Mouse (Mus musculus) forebrain, embryonic 16.5 days (tissue): ENCODE data around the gene Uox. TPM values are rescaled to one million over a fixed set of nuclear protein-coding genes. Genes with fewer than 3 reads are reported as not detected.

ENCODE experiments used
- ATAC-seq: fragments of 200-750 bp; cut with Nextera tagmentation; 2 replicates; pipeline ENCODE4 v1.8.0; 2017; ENCODE audit warnings: mild to moderate bottlenecking, moderate library complexity
- H3K27ac ChIP-seq: fragments of 300-500 bp; sonication (generic); 2 replicates; pipeline ENCODE4 v1.5.1; 2014; ENCODE audit warnings: low read length, control low read depth
- H3K27me3 ChIP-seq: fragments of 300-500 bp; sonication (generic); replicated peaks from 2 replicates; pipeline ENCODE4 v1.6.1; 2014; ENCODE audit warnings: low read length; ENCODE audit not compliant: control insufficient read depth, insufficient read depth
- H3K36me3 ChIP-seq: fragments of 300-500 bp; sonication (generic); 2 replicates; pipeline ENCODE4 v1.6.1; 2014; ENCODE audit not compliant: control insufficient read depth, insufficient read depth
- H3K4me1 ChIP-seq: fragments of 300-500 bp; sonication (generic); replicated peaks from 2 replicates; pipeline ENCODE4 v1.6.1; 2014; ENCODE audit warnings: low read length; ENCODE audit not compliant: control insufficient read depth, insufficient read depth
- H3K4me2 ChIP-seq: fragments of 300-500 bp; sonication (generic); 2 replicates; pipeline ENCODE4 v1.6.1; 2014; ENCODE audit warnings: mild to moderate bottlenecking, low read length, control low read depth
- H3K4me3 ChIP-seq: fragments of 300-500 bp; sonication (generic); replicated peaks from 2 replicates; pipeline ENCODE4 v1.5.1; 2014; ENCODE audit warnings: mild to moderate bottlenecking, low read length, control low read depth
- H3K9ac ChIP-seq: fragments of 300-500 bp; sonication (generic); replicated peaks from 2 replicates; pipeline ENCODE4 v1.6.1; 2014; ENCODE audit warnings: low read depth, low read length, control low read depth
- H3K9me3 ChIP-seq: fragments of 300-500 bp; sonication (generic); 2 replicates; pipeline ENCODE4 v1.6.1; 2016; ENCODE audit warnings: low read length; ENCODE audit not compliant: control insufficient read depth
- WGBS: fragments of 180-500 bp; shearing (Covaris S2); extraction: QIAGEN DNeasy Blood & Tissue Kit; methylation state at CpG from one replicate; pipeline ENCODE4 v1.1.7; 2014; 5-methylcytosine and 5-hydroxymethylcytosine counted together
- polyA plus RNA-seq: library from polyadenylated mRNA; unstranded; fragments of >200 nt; fragmentation: Nextera tagmentation; extraction: Ambion mirVana; gene quantifications from 2 replicates; pipeline ENCODE4 v1.2.1, GENCODE M21; 2015

Uox gene
- polyA plus RNA-seq, 1 experiment from 2014 or later, result not detected

DNA sequence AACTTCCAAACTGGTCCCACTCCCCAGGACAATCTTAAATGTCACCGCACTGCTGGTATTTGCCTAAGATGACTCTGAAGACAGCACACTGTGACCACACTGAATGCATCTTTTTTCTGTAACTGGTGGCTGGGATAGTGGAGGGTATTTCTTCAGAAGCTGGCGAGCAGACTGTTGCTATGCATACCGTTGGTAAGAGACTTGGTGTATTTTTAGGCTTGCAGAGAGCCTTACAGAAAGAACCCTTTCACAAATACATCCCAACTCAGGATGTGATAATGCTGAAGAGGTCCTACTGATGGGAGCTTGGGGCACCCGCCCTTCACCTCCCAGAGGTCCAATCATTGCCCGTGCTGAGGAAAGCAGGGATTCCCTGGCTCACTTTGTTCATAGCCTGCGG lies 12.7 kb upstream of the Uox start:
- WGBS, result 83% methylated on average over 6 of the region's 6 CpGs
- Histone ChIP-seq H3K4me1 (no peaks in the 10 kb centered on the region), H3K4me3 (no peak overlapping the region), H3K36me3 (no peaks in the 10 kb centered on the region), H3K27me3 (no peaks in the 10 kb centered on the region), H3K27ac (no peak overlapping the region), H3K9ac (no peak overlapping the region), H3K4me2 (no peak overlapping the region), H3K9me3 (no peaks in the 10 kb centered on the region)
- no peak for ATAC-seq

DNA sequence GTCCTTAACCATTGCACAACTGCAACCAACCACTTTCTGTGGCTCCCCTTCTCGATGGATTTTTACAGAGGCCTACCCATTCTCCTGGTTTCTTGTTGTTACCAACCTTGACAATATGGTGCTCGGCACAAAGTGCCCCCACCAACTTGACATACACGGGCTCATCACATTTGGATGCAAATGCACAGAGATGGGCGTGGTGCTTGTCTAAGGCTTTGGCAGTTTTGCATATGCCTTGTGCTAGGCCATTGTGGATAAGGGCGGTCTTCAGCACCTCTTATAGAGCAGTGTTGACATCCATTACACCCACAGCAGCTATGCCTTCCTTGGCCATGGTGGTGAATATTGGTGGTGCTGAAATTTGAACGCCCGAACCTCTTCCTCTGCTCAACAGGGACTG lies 7.3 kb upstream of the Uox start:
- H3K4me1 ChIP-seq, result peaks cover 7% of the 10 kb centered on the region
- H3K36me3 ChIP-seq, result no peaks in the 10 kb centered on the region
- no peak for ATAC-seq
- H3K27me3 ChIP-seq, result no peaks in the 10 kb centered on the region
- H3K4me3 ChIP-seq, result no peak overlapping the region
- no peak overlapping the region for H3K4me2 ChIP-seq
- 93% methylated on average over 7 of the region's 7 CpGs for WGBS
- no peak overlapping the region for H3K27ac ChIP-seq
- no peak overlapping the region for H3K9ac ChIP-seq
- no peaks in the 10 kb centered on the region for H3K9me3 ChIP-seq

DNA sequence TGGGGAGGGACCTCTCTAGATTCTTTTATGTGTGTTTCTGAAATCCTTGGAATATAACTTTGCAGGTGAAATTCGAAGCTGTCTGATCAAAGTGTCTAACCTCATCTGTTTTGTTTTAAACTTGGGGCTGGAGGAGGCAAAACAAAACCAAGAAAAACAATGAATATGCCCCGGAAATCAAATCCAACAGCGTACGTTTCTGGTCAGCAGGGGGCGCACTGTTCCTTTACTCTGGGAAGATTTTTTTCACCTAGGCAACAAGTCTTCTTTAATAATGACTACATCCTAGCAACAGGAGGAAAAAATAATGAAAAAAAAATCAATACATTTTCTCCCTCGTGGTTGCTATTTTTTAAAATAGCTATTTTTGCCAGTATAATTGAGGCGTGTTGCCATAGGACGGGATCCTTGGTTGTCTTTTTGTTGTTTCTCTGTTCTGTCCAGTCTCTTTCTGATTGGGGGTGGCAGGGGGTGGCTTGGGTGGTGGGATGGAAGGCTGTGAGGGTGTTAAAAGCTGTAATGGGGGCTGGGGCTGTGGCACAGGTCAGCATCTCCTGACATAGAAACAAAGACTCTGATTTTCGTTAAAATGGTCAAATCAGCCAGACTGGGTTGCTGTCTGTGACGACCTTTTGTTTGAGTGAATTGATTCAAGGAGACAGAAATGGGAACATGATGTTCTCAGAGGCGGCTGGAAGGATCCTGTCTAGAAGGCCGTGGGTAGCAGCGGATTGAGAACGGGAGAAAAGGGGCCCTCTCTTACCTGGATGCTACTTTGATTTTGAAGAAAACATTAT lies 5.8 kb upstream of the Uox start:
- Histone ChIP-seq H3K9ac (peak overlapping the region; percentile 25; the same call in 1 of the 2 replicates), H3K27ac (no peak overlapping the region; the same call in 1 of the 2 replicates), H3K36me3 (no peaks in the 10 kb centered on the region), H3K9me3 (no peaks in the 10 kb centered on the region), H3K4me3 (no peak overlapping the region), H3K4me2 (peak overlapping the region; percentile 9; the same call in 1 of the 2 replicates), H3K4me1 (peaks cover 7% of the 10 kb centered on the region), H3K27me3 (no peaks in the 10 kb centered on the region)
- WGBS, result 24% methylated on average over 14 of the region's 14 CpGs
- ATAC-seq, result peak; percentile 31

DNA sequence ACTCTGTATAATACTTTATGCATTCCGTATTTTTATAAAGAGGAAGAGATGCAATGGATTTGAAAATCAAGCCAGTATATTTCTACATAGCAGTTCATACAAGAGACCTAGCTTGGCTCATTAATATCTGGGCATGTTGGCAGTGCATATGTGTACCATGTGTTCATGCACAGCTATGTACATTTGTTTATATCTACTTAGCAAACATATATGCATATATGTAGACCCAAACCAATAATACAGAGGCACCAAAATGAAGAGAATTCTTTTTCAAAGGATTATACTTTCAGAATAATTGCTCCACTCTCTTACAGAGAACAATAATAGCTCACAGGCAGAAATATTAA lies 5.2 kb upstream of the Uox start:
- peaks cover 7% of the 10 kb centered on the region for H3K4me1 ChIP-seq
- H3K36me3 ChIP-seq, result no peaks in the 10 kb centered on the region
- 79% methylated on average over 1 of the region's 1 CpGs for WGBS
- H3K27me3 ChIP-seq, result no peaks in the 10 kb centered on the region
- peak; percentile 57; the same call in 1 of the 2 replicates for ATAC-seq
- H3K9ac ChIP-seq, result no peak overlapping the region
- H3K4me3 ChIP-seq, result no peak overlapping the region
- no peaks in the 10 kb centered on the region for H3K9me3 ChIP-seq
- no peak overlapping the region for H3K4me2 ChIP-seq
- no peak overlapping the region; the same call in 1 of the 2 replicates for H3K27ac ChIP-seq

DNA sequence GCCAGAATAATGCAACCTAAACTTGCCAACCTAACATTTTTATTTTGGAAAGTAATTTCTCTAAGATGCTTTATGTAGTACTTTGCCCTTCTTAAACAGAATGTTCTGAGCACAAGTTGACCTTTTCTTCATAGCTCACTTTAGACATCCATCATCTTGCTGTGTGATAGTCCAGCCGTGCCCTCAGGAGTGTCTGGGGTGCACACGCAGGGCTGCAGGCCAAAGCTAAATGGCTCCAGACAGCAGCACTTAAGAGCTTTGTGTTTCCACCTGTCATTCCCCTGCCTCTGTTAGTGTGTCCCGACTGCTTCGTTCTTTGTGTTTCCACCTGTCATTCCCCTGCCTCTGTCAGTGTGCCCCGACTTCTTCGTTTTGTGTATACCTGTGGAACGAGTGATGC lies 2.9 kb upstream of the Uox start:
- H3K9me3 ChIP-seq, result no peaks in the 10 kb centered on the region
- no peak overlapping the region for H3K4me3 ChIP-seq
- H3K9ac ChIP-seq, result no peak overlapping the region
- H3K4me1 ChIP-seq, result peaks cover 7% of the 10 kb centered on the region
- 82% methylated on average over 7 of the region's 7 CpGs for WGBS
- H3K27ac ChIP-seq, result no peak overlapping the region
- ATAC-seq, result no peak
- H3K36me3 ChIP-seq, result no peaks in the 10 kb centered on the region
- no peak overlapping the region for H3K4me2 ChIP-seq
- no peaks in the 10 kb centered on the region for H3K27me3 ChIP-seq

DNA sequence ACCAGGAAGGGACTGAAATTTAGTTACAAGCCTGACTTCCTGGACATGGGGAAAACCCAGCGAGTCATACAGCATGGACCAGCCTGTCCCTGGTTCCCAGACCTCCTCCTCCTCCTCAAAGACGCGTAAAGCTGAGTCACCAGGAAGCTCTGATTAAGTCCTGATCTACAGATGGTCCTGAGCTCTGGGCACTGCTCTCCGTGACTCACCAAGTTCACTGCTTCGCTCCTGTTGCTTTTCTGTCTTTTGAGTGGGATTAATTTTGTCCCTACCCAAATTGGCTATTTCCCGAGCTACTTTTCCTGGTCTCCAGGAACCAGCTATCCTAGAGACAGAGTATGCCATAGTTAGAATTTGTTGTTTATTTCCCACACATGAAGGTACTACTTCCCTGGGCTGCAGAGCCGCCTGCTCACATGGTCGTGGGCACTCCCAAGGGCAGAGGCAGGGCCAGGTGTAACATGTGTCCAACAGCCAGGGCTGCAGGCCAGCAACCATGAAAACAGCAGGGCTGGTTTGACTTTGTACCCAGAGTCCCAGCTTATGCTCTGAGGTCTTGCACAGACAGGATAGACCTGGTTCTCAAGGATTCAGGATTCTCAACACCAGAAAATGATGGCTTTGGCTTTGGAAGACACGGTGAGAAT lies 2.2 kb upstream of the Uox start:
- Histone ChIP-seq H3K36me3 (no peaks in the 10 kb centered on the region), H3K9me3 (no peaks in the 10 kb centered on the region), H3K27ac (no peak overlapping the region), H3K4me3 (no peak overlapping the region), H3K9ac (no peak overlapping the region), H3K27me3 (no peaks in the 10 kb centered on the region), H3K4me2 (no peak overlapping the region), H3K4me1 (peaks cover 7% of the 10 kb centered on the region)
- ATAC-seq, result no peak
- 83% methylated on average over 9 of the region's 9 CpGs for WGBS

DNA sequence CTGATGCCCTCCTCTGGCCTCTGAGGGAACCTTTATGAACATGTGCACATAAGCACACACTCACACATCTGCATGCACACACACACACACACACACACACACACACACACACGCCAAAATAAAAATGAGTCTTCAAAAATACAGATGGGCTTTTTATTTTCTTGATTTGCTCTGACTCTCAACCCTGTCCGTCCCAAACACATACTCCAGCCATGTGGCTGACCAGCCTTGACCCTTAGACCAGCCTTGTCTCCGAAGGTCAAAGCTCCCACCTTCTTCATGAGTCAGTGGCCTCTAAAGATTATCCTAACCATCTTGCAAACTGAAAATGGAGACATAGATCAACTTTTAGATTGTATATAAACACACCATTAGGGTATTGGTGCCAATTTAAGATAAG lies 632 bp upstream of the Uox start:
- Histone ChIP-seq H3K4me1 (peaks cover 3% of the 10 kb centered on the region), H3K9ac (no peak overlapping the region), H3K4me2 (no peak overlapping the region), H3K4me3 (no peak overlapping the region), H3K36me3 (no peaks in the 10 kb centered on the region), H3K9me3 (no peaks in the 10 kb centered on the region), H3K27me3 (no peaks in the 10 kb centered on the region), H3K27ac (no peak overlapping the region)
- no peak for ATAC-seq
- 95% methylated on average over 3 of the region's 3 CpGs for WGBS

DNA sequence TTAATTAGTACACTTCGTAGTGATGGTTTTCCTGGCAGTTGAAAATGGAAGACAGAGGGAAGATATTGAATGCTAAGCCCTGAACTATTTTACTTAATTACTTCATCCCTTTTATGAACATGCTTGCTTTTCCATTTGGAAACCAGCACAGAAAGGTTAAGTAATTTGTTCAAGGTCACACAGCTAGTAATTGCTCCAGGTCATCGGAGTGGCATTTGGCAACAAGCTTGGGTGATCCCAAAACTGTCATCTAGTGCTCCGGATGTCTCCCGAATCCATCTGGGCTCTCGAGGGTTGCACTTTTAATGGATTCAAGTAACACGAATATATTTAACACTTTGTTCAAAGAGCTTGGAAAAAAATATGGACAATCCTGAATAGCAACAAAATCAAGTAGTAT lies 713 bp downstream of the Uox start:
- H3K9me3 ChIP-seq, result no peaks in the 10 kb centered on the region
- no peaks in the 10 kb centered on the region for H3K4me1 ChIP-seq
- no peak overlapping the region for H3K9ac ChIP-seq
- WGBS, result 55% methylated on average over 6 of the region's 6 CpGs
- H3K4me3 ChIP-seq, result no peak overlapping the region
- no peak overlapping the region for H3K27ac ChIP-seq
- no peak overlapping the region for H3K4me2 ChIP-seq
- 0 out of 2 replicates have a peak, but pooled peaks have one; percentile 36 for ATAC-seq
- no peaks in the 10 kb centered on the region for H3K36me3 ChIP-seq
- H3K27me3 ChIP-seq, result no peaks in the 10 kb centered on the region

DNA sequence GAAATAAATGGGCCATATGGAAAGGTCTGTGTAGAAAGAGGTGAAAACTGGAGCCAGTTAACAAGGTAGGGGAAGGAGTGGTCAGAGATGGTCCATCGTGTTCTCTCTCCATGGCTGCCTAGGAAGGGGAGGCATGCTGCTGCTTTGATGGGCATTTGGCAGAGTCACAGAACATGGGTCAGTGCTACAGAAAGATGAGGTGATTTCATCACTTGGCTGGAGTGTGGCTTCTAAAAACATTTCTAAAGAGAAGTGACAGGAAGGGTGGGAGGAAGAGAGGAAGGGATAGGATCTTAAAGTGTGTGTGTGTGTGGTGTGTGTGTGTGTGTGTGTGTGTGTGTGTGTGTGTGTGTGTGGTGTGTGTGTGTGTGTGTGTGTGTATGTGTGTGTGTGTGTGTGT lies 1.1 kb downstream of the Uox start:
- WGBS, result 55% methylated on average over 1 of the region's 1 CpGs
- Histone ChIP-seq H3K4me2 (no peak overlapping the region), H3K9me3 (no peaks in the 10 kb centered on the region), H3K27me3 (no peaks in the 10 kb centered on the region), H3K9ac (no peak overlapping the region), H3K36me3 (no peaks in the 10 kb centered on the region), H3K4me1 (no peaks in the 10 kb centered on the region), H3K27ac (no peak overlapping the region), H3K4me3 (no peak overlapping the region)
- ATAC-seq, result no peak
